Mouse (Mus musculus): ENCODE measurements around the gene Dock4. TPM values are rescaled to one million over a fixed set of nuclear protein-coding genes. Genes with fewer than 3 reads are reported as not detected.
A peak's percentile ranks its signal among the peaks of the same experiment; 100 is the strongest.

Dock4 gene
- total and polyA plus RNA-seq, 2 experiments from 2014 or later: 15.5 to 28.6 TPM

GRCm38 (mm10) chr12:40477621-40478452, 32.1 kb downstream of the Dock4 start:
- H3K9ac ChIP-seq (replicated peaks; ENCODE audit: low read length, poor library complexity, severe bottlenecking): no peak overlapping the region
- no peak overlapping the region for H3K27ac ChIP-seq (ENCODE audit: low read depth, low read length)
- no peak overlapping the region for H3K4me3 ChIP-seq (ENCODE audit: low read depth, low read length)
- H3K4me2 ChIP-seq (ENCODE audit: low read depth, low read length, poor library complexity, severe bottlenecking): no peak overlapping the region
- TF ChIP-seq CTCF (IDR thresholded peaks at IDR 0.05): no peak
- no peaks in the 10 kb centered on the region for H3K36me3 ChIP-seq (ENCODE audit: insufficient read depth, low read length)
- 14% methylated on average over 8 of the region's 8 CpGs for WGBS
- H3K9me3 ChIP-seq (ENCODE audit: low read length): no peaks in the 10 kb centered on the region
- H3K4me1 ChIP-seq (ENCODE audit: insufficient read depth, low read length): peaks cover 5% of the 10 kb centered on the region
- no peaks in the 10 kb centered on the region for H3K27me3 ChIP-seq (ENCODE audit: insufficient read depth, low read length)
- DNase-seq (ENCODE audit: low spot score) (peak; percentile 86), ATAC-seq (ENCODE audit: low FRiP score) (peak; percentile 71)

GRCm38 (mm10) chr12:40484224-40484623, 38.5 kb downstream of the Dock4 start:
- 10% methylated on average over 3 of the region's 3 CpGs for whole genome bisulfite sequencing
- Histone ChIP-seq H3K9ac (replicated peaks; ENCODE audit: low read length, poor library complexity, severe bottlenecking) (no peak overlapping the region), H3K27ac (ENCODE audit: low read depth, low read length) (peak overlapping the region; percentile 39; the same call in 1 of the 2 replicates), H3K4me1 (ENCODE audit: insufficient read depth, low read length) (peaks cover 11% of the 10 kb centered on the region), H3K36me3 (ENCODE audit: insufficient read depth, low read length) (no peaks in the 10 kb centered on the region), H3K27me3 (ENCODE audit: insufficient read depth, low read length) (no peaks in the 10 kb centered on the region), H3K9me3 (ENCODE audit: low read length) (no peaks in the 10 kb centered on the region), H3K4me2 (ENCODE audit: low read depth, low read length, poor library complexity, severe bottlenecking) (no peak overlapping the region), H3K4me3 (ENCODE audit: low read depth, low read length) (no peak overlapping the region)
- DNase-seq (ENCODE audit: low spot score) (no peak), ATAC-seq (ENCODE audit: low FRiP score) (peak; percentile 51; the same call in 1 of the 2 replicates)
- TF ChIP-seq CTCF (IDR thresholded peaks at IDR 0.05): no peak

- H3K4me1 ChIP-seq (ENCODE audit: insufficient read depth, low read length): peaks cover 11% of the 10 kb centered on the region
- WGBS: 83% methylated on average over 1 of the region's 1 CpGs
- no peaks in the 10 kb centered on the region for H3K36me3 ChIP-seq (ENCODE audit: insufficient read depth, low read length)
- no peak for TF ChIP-seq CTCF (IDR thresholded peaks at IDR 0.05)
- H3K9me3 ChIP-seq (ENCODE audit: low read length): no peaks in the 10 kb centered on the region
- DNase-seq (ENCODE audit: low spot score) (no peak), ATAC-seq (ENCODE audit: low FRiP score) (no peak)
- no peak overlapping the region for H3K4me3 ChIP-seq (ENCODE audit: low read depth, low read length)
- H3K27ac ChIP-seq (ENCODE audit: low read depth, low read length): no peak overlapping the region
- no peaks in the 10 kb centered on the region for H3K27me3 ChIP-seq (ENCODE audit: insufficient read depth, low read length)
- no peak overlapping the region for H3K4me2 ChIP-seq (ENCODE audit: low read depth, low read length, poor library complexity, severe bottlenecking)
- H3K9ac ChIP-seq (replicated peaks; ENCODE audit: low read length, poor library complexity, severe bottlenecking): no peak overlapping the region
Measured at GRCm38 (mm10) chr12:40485210-40485609, 39.5 kb downstream of the Dock4 start.

- Histone ChIP-seq H3K27ac (ENCODE audit: low read depth, low read length) (no peak overlapping the region), H3K9me3 (ENCODE audit: low read length) (no peaks in the 10 kb centered on the region), H3K4me1 (ENCODE audit: insufficient read depth, low read length) (peaks cover 17% of the 10 kb centered on the region), H3K4me3 (ENCODE audit: low read depth, low read length) (no peak overlapping the region), H3K36me3 (ENCODE audit: insufficient read depth, low read length) (no peaks in the 10 kb centered on the region), H3K9ac (replicated peaks; ENCODE audit: low read length, poor library complexity, severe bottlenecking) (no peak overlapping the region), H3K27me3 (ENCODE audit: insufficient read depth, low read length) (no peaks in the 10 kb centered on the region), H3K4me2 (ENCODE audit: low read depth, low read length, poor library complexity, severe bottlenecking) (no peak overlapping the region)
- no peak for TF ChIP-seq CTCF (IDR thresholded peaks at IDR 0.05)
- WGBS: 41% methylated on average over 12 of the region's 12 CpGs
- DNase-seq (ENCODE audit: low spot score) (no peak), ATAC-seq (ENCODE audit: low FRiP score) (no peak)
Measured at GRCm38 (mm10) chr12:40486047-40486837, 40.5 kb downstream of the Dock4 start.

GRCm38 (mm10) chr12:40496387-40496786, 50.6 kb downstream of the Dock4 start:
- WGBS: 70% methylated on average over 11 of the region's 11 CpGs
- Histone ChIP-seq H3K4me1 (ENCODE audit: insufficient read depth, low read length) (peaks cover 13% of the 10 kb centered on the region), H3K4me2 (ENCODE audit: low read depth, low read length, poor library complexity, severe bottlenecking) (no peak overlapping the region), H3K9me3 (ENCODE audit: low read length) (no peaks in the 10 kb centered on the region), H3K27me3 (ENCODE audit: insufficient read depth, low read length) (no peaks in the 10 kb centered on the region), H3K36me3 (ENCODE audit: insufficient read depth, low read length) (no peaks in the 10 kb centered on the region), H3K4me3 (ENCODE audit: low read depth, low read length) (no peak overlapping the region), H3K27ac (ENCODE audit: low read depth, low read length) (no peak overlapping the region), H3K9ac (replicated peaks; ENCODE audit: low read length, poor library complexity, severe bottlenecking) (no peak overlapping the region)
- ATAC-seq (ENCODE audit: low FRiP score) (no peak), DNase-seq (ENCODE audit: low spot score) (no peak)
- no peak for TF ChIP-seq CTCF (IDR thresholded peaks at IDR 0.05)

GRCm38 (mm10) chr12:40497806-40498205, 52.1 kb downstream of the Dock4 start:
- Histone ChIP-seq H3K9me3 (ENCODE audit: low read length) (no peaks in the 10 kb centered on the region), H3K4me1 (ENCODE audit: insufficient read depth, low read length) (peaks cover 13% of the 10 kb centered on the region), H3K27ac (ENCODE audit: low read depth, low read length) (no peak overlapping the region), H3K27me3 (ENCODE audit: insufficient read depth, low read length) (no peaks in the 10 kb centered on the region), H3K36me3 (ENCODE audit: insufficient read depth, low read length) (no peaks in the 10 kb centered on the region), H3K4me2 (ENCODE audit: low read depth, low read length, poor library complexity, severe bottlenecking) (no peak overlapping the region), H3K4me3 (ENCODE audit: low read depth, low read length) (no peak overlapping the region), H3K9ac (replicated peaks; ENCODE audit: low read length, poor library complexity, severe bottlenecking) (no peak overlapping the region)
- 78% methylated on average over 5 of the region's 5 CpGs for WGBS
- DNase-seq (ENCODE audit: low spot score): no peak
- ATAC-seq (ENCODE audit: low FRiP score): no peak
- TF ChIP-seq CTCF (IDR thresholded peaks at IDR 0.05): no peak
